Mouse (Mus musculus) bone marrow, adult 2 months (tissue): ENCODE measurements around the gene Nfkb1. TPM values are rescaled to one million over a fixed set of nuclear protein-coding genes. Genes with fewer than 3 reads are reported as not detected.
A peak's percentile ranks its signal among the peaks of the same experiment; 100 is the strongest.

Experiments
- H3K27ac ChIP-seq: fragments of 200-500 bp; 2 replicates; pipeline ENCODE4 v1.5.1; 2012; ENCODE audit warnings: low read depth, mild to moderate bottlenecking, control low read depth, inconsistent platforms, low read length; ENCODE audit not compliant: control insufficient read depth, poor library complexity, insufficient read depth
- H3K4me1 ChIP-seq: fragments of 200-500 bp; 2 replicates; pipeline ENCODE4 v1.6.1; 2011; ENCODE audit warnings: low read length; ENCODE audit not compliant: control insufficient read depth, insufficient read depth
- H3K4me3 ChIP-seq: fragments of 200-500 bp; replicated peaks from 2 replicates; pipeline ENCODE3; 2011; ENCODE audit warnings: mild to moderate bottlenecking, low read depth, low read length, control low read depth; ENCODE audit not compliant: control insufficient read depth
- CTCF ChIP-seq: fragments of 200-500 bp; IDR thresholded peaks from 2 replicates; pipeline ENCODE4 v1.5.1; 2011; ENCODE audit warnings: low read length, control low read depth; ENCODE audit not compliant: control insufficient read depth, insufficient read depth
- POLR2A ChIP-seq: fragments of 200-500 bp; IDR thresholded peaks from 2 replicates; pipeline ENCODE4 v1.6.1; 2011; ENCODE audit warnings: low read depth, mild to moderate bottlenecking, control low read depth, low read length, borderline replicate concordance; ENCODE audit not compliant: control insufficient read depth
- WGBS: fragments of 180-500 bp; shearing (Covaris S2); methylation state at CpG from one replicate; pipeline ENCODE4 v1.1.7; 2018; 5-methylcytosine and 5-hydroxymethylcytosine counted together
- polyA plus RNA-seq: library from polyadenylated mRNA; stranded (reverse); fragments of >200 nt; gene quantifications from 2 replicates; pipeline ENCODE4 v1.2.4, GENCODE M21; 2011; ENCODE audit warnings: low replicate concordance; ENCODE audit not compliant: missing spikeins, insufficient read depth, insufficient read length

The Nfkb1 gene
- polyA plus RNA-seq = 20.4 and 34.6 TPM in 2 replicates

- TF ChIP-seq POLR2A (peak; percentile 60), CTCF (no peak)
- Histone ChIP-seq H3K4me3 (peak within 1 kb of the TSS; percentile 68), H3K27ac (peak within 1 kb of the TSS; percentile 92), H3K4me1 (peaks cover under 1% of the 10 kb centered on the region)
- WGBS = 8% methylated on average over 98 of the region's 102 CpGs
Observed at GRCm38 (mm10) chr3:135691191-135692131, at the start of gene Nfkb1. Gene Nfkb1 (minus strand): TSS chr3:135691547.

GRCm38 (mm10) chr3:135740711-135741110, 49.4 kb upstream of the Nfkb1 start:
- H3K4me3 ChIP-seq = no peak overlapping the region
- 76% methylated on average over 8 of the region's 8 CpGs for WGBS
- no peak overlapping the region for H3K27ac ChIP-seq
- TF ChIP-seq CTCF (no peak), POLR2A (no peak)
- H3K4me1 ChIP-seq = no peaks in the 10 kb centered on the region

GRCm38 (mm10) chr3:135734736-135735135, 43.4 kb upstream of the Nfkb1 start:
- WGBS = 73% methylated on average over 1 of the region's 1 CpGs
- Histone ChIP-seq H3K4me1 (no peaks in the 10 kb centered on the region; the same call in 1 of the 2 replicates), H3K4me3 (no peak overlapping the region), H3K27ac (no peak overlapping the region)
- no peak for TF ChIP-seq CTCF
- TF ChIP-seq POLR2A = no peak

- no peak overlapping the region for H3K4me3 ChIP-seq
- TF ChIP-seq CTCF = no peak
- TF ChIP-seq POLR2A = no peak
- no peaks in the 10 kb centered on the region; the same call in 1 of the 2 replicates for H3K4me1 ChIP-seq
- 81% methylated on average over 10 of the region's 10 CpGs for WGBS
- H3K27ac ChIP-seq = no peak overlapping the region
Observed at GRCm38 (mm10) chr3:135732747-135733445, 41.5 kb upstream of the Nfkb1 start.

- Histone ChIP-seq H3K27ac (no peak overlapping the region), H3K4me3 (no peak overlapping the region), H3K4me1 (no peaks in the 10 kb centered on the region; the same call in 1 of the 2 replicates)
- TF ChIP-seq POLR2A (no peak), CTCF (peak; percentile 29; the same call in 1 of the 2 replicates)
- 29% methylated on average over 17 of the region's 17 CpGs for WGBS
Observed at GRCm38 (mm10) chr3:135731292-135732047, 40.1 kb upstream of the Nfkb1 start.

- no peaks in the 10 kb centered on the region; the same call in 1 of the 2 replicates for H3K4me1 ChIP-seq
- H3K4me3 ChIP-seq = no peak overlapping the region
- 65% methylated on average over 9 of the region's 9 CpGs for WGBS
- TF ChIP-seq CTCF (no peak), POLR2A (no peak)
- no peak overlapping the region for H3K27ac ChIP-seq
Observed at GRCm38 (mm10) chr3:135730790-135731189, 39.4 kb upstream of the Nfkb1 start.

- WGBS = 66% methylated on average over 5 of the region's 5 CpGs
- Histone ChIP-seq H3K27ac (no peak overlapping the region), H3K4me1 (no peaks in the 10 kb centered on the region; the same call in 1 of the 2 replicates), H3K4me3 (no peak overlapping the region)
- TF ChIP-seq CTCF = no peak
- no peak for TF ChIP-seq POLR2A
Observed at GRCm38 (mm10) chr3:135729575-135729974, 38.2 kb upstream of the Nfkb1 start.
